Mouse (Mus musculus): ENCODE measurements around the gene Tom1l2.

DNA sequence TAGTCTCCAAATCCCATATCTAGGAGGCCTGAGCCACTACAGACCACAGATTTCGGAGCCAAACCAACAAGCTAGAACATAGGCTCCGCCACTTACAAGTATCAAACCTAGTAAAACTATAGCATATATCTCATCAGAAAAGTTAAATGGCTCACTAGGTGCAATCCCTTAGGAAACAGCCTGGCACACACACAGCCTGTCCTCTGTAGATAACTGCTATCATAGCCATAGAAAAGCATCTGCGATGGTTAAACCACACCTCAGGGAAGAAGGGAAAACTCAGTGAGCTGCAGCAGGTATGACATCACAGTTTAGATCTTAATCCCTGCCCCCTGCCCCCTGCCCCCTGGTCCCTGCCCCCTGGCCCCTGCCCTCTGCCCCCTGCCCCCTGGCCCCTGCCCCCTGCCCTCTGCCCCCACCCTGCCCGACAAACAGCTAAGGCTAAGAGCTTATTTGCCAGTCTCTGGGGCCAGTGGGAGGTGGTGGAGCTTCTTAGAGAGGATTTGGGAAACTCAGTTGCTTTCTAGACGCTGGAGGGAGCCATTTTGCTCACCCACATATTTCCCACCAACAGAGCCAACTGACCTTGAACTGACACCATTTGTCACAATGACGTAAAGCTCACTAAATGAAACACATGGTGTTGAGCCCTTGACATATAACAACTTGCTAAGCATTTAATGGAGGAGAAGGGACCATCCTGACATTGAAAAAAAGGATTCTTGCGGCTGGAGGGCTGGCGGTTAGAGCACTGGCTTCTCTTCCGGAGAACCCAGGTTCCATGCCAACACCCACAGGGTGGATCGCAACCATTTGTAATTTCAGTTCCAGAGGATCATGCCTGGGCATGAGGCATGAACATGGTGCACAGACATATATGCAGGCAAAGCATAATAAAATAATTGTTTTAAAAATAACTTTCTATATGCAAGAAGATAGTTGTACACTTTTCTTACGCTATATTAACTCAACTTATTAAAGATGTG is 72.0 kb downstream of the Tom1l2 start:
- no peak for TF ChIP-seq CTCF (IDR thresholded peaks at IDR 0.05; ENCODE audit: control insufficient read depth, insufficient read depth, insufficient replicate concordance, low read depth, low read length)
- no peak for TF ChIP-seq POLR2A (IDR thresholded peaks at IDR 0.05; ENCODE audit: control insufficient read depth, low read depth, low read length)

Data from testis, adult 2 months (tissue).